Mouse (Mus musculus) midbrain, embryonic 10.5 days (tissue): ENCODE results near the gene Fgf15. TPM values are rescaled to one million over a fixed set of nuclear protein-coding genes. Genes with fewer than 3 reads are reported as not detected.

Experiments used
- polyA plus RNA-seq: library from polyadenylated mRNA; unstranded; fragments of >200 nt; fragmentation: Nextera tagmentation; extraction: Ambion mirVana; gene quantifications from 2 replicates; pipeline ENCODE4 v1.2.1, GENCODE M21; 2016

Gene Fgf15
- polyA plus RNA-seq, 1 experiment from 2014 or later, result 96.3 TPM

Other genes with a start within 250 kb of the Fgf15 start
- 29.4 and 41.5 TPM in 2 replicates for gene Ano1, start 144.6 kb upstream of the Fgf15 start, polyA plus RNA-seq
- gene Fgf3, start 58.4 kb upstream of the Fgf15 start, polyA plus RNA-seq, result 2.9 TPM in 2 replicates
- 0.07 TPM in 1 of 2 replicates, not detected in the other for gene Fgf4, start 49.2 kb upstream of the Fgf15 start, polyA plus RNA-seq
- gene LTO1, start 18.6 kb downstream of the Fgf15 start, polyA plus RNA-seq, result 30.7 and 34.4 TPM in 2 replicates
- gene Ccnd1, start 43.4 kb downstream of the Fgf15 start, polyA plus RNA-seq, result 238 and 258 TPM in 2 replicates